Mouse (Mus musculus) right cerebral cortex, postnatal 10 days (tissue): Measurements from ENCODE around the gene Aym1.

Source experiments
- DNase-seq, 2 experiments: peaks; one replicate each; pipeline ENCODE4 v3.0.0; 2021; ENCODE audit warnings: low spot score in 2 of 2

The Aym1 gene

DNA sequence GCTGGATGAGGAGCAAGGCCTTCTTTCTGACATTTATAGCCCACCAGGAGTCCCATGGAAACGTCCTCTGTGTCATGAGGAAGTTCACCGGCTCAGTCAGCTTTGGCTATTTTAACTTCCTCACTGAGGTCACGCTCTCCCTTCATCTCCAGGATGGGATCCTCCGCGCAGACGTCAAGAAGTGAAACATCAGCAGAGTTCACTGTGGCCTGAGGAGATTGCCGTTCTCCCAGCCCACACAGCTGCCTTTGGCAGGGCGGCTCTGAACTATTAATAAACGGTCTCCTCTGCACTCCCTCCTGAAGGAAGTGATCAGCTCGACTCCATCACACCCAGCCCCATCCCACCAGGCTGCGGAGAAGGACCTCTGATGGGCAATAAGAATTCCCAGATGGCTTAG lies 45.6 kb downstream of the Aym1 start:
- DNase-seq, result no peak

DNA sequence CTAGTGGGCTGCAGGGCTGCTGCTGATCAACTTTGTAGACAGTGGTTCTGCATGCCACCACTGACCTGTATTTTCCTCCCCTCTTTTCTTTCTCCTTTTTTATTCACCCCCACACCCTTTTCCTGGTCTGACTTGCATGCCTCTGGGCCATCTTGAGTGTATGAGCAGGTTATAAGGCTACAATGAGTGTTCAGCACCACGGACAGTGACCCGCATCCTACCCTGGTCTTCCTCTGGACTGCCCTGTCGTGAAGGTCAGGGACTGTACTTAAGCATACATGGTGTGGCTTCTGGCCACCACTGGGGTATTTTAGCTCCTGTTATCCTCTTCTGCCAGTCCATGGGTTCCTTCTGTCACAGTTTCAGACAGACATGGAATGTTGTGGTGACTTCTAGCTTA lies 50.3 kb downstream of the Aym1 start:
- no peak for DNase-seq
